Mouse (Mus musculus) layer of hippocampus, adult 11-12 months (tissue): ENCODE results near the gene Gm10135.
A peak's percentile ranks its signal among the peaks of the same experiment; 100 is the strongest.
"Not testable (repeated sequence)": the region's sequence is repeated elsewhere in the genome, so short reads cannot be mapped to it uniquely, and the experiment has no call there.

ENCODE experiments used
- DNase-seq: peaks from one replicate; pipeline ENCODE4 v3.0.0; 2022; ENCODE audit warnings: low spot score

Gene Gm10135

GRCm38 (mm10) chr5:72974602-72975001, at the start of gene Gm10135:
TSS of gene Gm10135 (minus strand) at chr5:72974702.
- no peak for DNase-seq

- DNase-seq = no peak
Observed at GRCm38 (mm10) chr5:73023801-73024200, 49.3 kb upstream of the Gm10135 start.

GRCm38 (mm10) chr5:73014745-73015144, 40.2 kb upstream of the Gm10135 start:
- DNase-seq = no peak

GRCm38 (mm10) chr5:73013611-73014287, 39.2 kb upstream of the Gm10135 start:
- not testable (repeated sequence) for DNase-seq

GRCm38 (mm10) chr5:73012884-73013610, 38.5 kb upstream of the Gm10135 start:
- not testable (repeated sequence) for DNase-seq

- not testable (repeated sequence) for DNase-seq
Observed at GRCm38 (mm10) chr5:73011806-73012205, 37.3 kb upstream of the Gm10135 start.

GRCm38 (mm10) chr5:73008230-73008629, 33.7 kb upstream of the Gm10135 start:
- not testable (repeated sequence) for DNase-seq

- DNase-seq = no peak
Observed at GRCm38 (mm10) chr5:73007582-73007959, 33.1 kb upstream of the Gm10135 start.

- DNase-seq = no peak
Observed at GRCm38 (mm10) chr5:73006784-73007581, 32.5 kb upstream of the Gm10135 start, which contains the start of gene Slc10a4. TSS of gene Slc10a4 (plus strand) at chr5:73006883.

GRCm38 (mm10) chr5:73004046-73004445, 29.5 kb upstream of the Gm10135 start:
- no peak for DNase-seq

GRCm38 (mm10) chr5:72998546-72998945, 24.0 kb upstream of the Gm10135 start:
- DNase-seq = not testable (repeated sequence)

- DNase-seq = no peak
Observed at GRCm38 (mm10) chr5:72995379-72995778, 20.9 kb upstream of the Gm10135 start.

- DNase-seq = no peak
Observed at GRCm38 (mm10) chr5:72994928-72995327, 20.4 kb upstream of the Gm10135 start.

GRCm38 (mm10) chr5:72994424-72994823, 19.9 kb upstream of the Gm10135 start:
- no peak for DNase-seq

- no peak for DNase-seq
Observed at GRCm38 (mm10) chr5:72992474-72992873, 18.0 kb upstream of the Gm10135 start.

GRCm38 (mm10) chr5:72989756-72990155, 15.3 kb upstream of the Gm10135 start:
- DNase-seq = no peak

- no peak for DNase-seq
Observed at GRCm38 (mm10) chr5:72987786-72988185, 13.3 kb upstream of the Gm10135 start.

GRCm38 (mm10) chr5:72984091-72984490, 9.6 kb upstream of the Gm10135 start:
- DNase-seq = peak; percentile 32

GRCm38 (mm10) chr5:72976539-72976938, 2.0 kb upstream of the Gm10135 start:
- DNase-seq = no peak

GRCm38 (mm10) chr5:72975996-72976395, 1.5 kb upstream of the Gm10135 start:
- DNase-seq = no peak

- no peak for DNase-seq
Observed at GRCm38 (mm10) chr5:72972934-72973333, 1.6 kb downstream of the Gm10135 start.

GRCm38 (mm10) chr5:72972435-72972834, 2.1 kb downstream of the Gm10135 start:
- no peak for DNase-seq

GRCm38 (mm10) chr5:72965706-72966105, 8.8 kb downstream of the Gm10135 start:
- DNase-seq = no peak
